Mouse (Mus musculus) ES-E14 (cell line): ENCODE measurements at regions not wholly inside any gene's neighbourhood (a gene's known extent, or its start where the extent isn't known, plus 50 kb on each side); places are given as distances from the start of the nearest gene placed in this dataset.

Experiments used
- HCFC1 ChIP-seq: IDR thresholded peaks from 2 replicates; pipeline ENCODE4 v1.6.1; 2012; ENCODE audit warnings: low read length, inconsistent platforms, borderline replicate concordance; ENCODE audit not compliant: insufficient read depth
- MAFK ChIP-seq: IDR thresholded peaks from 2 replicates; pipeline ENCODE4 v1.6.1; 2014; ENCODE audit warnings: mild to moderate bottlenecking, low read depth, low read length, inconsistent platforms; ENCODE audit not compliant: insufficient read depth
- ZNF384 ChIP-seq: IDR thresholded peaks from 2 replicates; pipeline ENCODE4 v1.6.1; 2012; ENCODE audit warnings: low read depth, low read length, inconsistent platforms

- no peak for TF ChIP-seq ZNF384
- peak; percentile 78; the same call in 1 of the 2 replicates for TF ChIP-seq MAFK
- no peak for TF ChIP-seq HCFC1
These were observed 480.4 kb downstream of the Fgf9 start for GRCm38 (mm10) chr14:58550785-58551184.
